Mouse (Mus musculus) MEL (cell line): ENCODE measurements around the gene Pknox1.

ENCODE experiments used
- CTCF ChIP-seq, 3 experiments: IDR thresholded peaks in 2 of 3; conservative IDR thresholded peaks in 1 of 3; 2 replicates each; pipeline ENCODE4 v1.5.1; 2011 to 2012; ENCODE audit warnings: low read length in 3 of 3, low read depth in 2 of 3, mild to moderate bottlenecking in 2 of 3, improper control_type of control experiment in 1 of 3, inconsistent platforms in 1 of 3, mixed read lengths in 1 of 3, moderate library complexity in 1 of 3; ENCODE audit not compliant: control insufficient read depth in 1 of 3, insufficient read depth in 1 of 3, poor library complexity in 1 of 3, severe bottlenecking in 1 of 3
- MAFK ChIP-seq: IDR thresholded peaks from 2 replicates; pipeline ENCODE4 v1.6.1; 2011; ENCODE audit warnings: low read depth, mild to moderate bottlenecking, low read length, improper control_type of control experiment, borderline replicate concordance
- POLR2A ChIP-seq, 2 experiments: IDR thresholded peaks; 2 replicates each; pipeline ENCODE4 v1.6.1; 2011 to 2012; ENCODE audit warnings: low read length in 2 of 2, mild to moderate bottlenecking in 2 of 2, control low read depth in 1 of 2, improper control_type of control experiment in 1 of 2, low read depth in 1 of 2, moderate library complexity in 1 of 2; ENCODE audit not compliant: control insufficient read depth in 1 of 2, insufficient read depth in 1 of 2, poor library complexity in 1 of 2
- POLR2AphosphoS5 ChIP-seq: IDR thresholded peaks from 2 replicates; pipeline ENCODE4 v1.6.1; 2012; ENCODE audit warnings: low read depth, borderline replicate concordance, mild to moderate bottlenecking, inconsistent platforms, low read length, moderate library complexity, mixed read lengths
- SMC3 ChIP-seq: IDR thresholded peaks from 2 replicates; pipeline ENCODE4 v1.6.1; 2011; ENCODE audit warnings: low read depth, low read length, improper control_type of control experiment
- ZNF384 ChIP-seq: IDR thresholded peaks from 2 replicates; pipeline ENCODE4 v1.6.1; 2012; ENCODE audit warnings: low read depth, mild to moderate bottlenecking, inconsistent platforms, low read length, improper control_type of control experiment

GRCm38 (mm10) chr17:31646199-31647002 lies 81.9 kb downstream of the Pknox1 start:
- TF ChIP-seq ZNF384, result no peak
- no peak for TF ChIP-seq POLR2AphosphoS5
- peak; percentile 22 to 44; a peak in 2 of 4 replicates for TF ChIP-seq POLR2A (IDR thresholded peaks at IDR 0.05; ENCODE audit: control insufficient read depth in 1 of 2, insufficient read depth in 1 of 2, low read depth in 1 of 2, low read length in 2 of 2, poor library complexity in 1 of 2)
- no peak; the same call in 1 of the 2 replicates for TF ChIP-seq SMC3
- no peak for TF ChIP-seq MAFK
- TF ChIP-seq CTCF (IDR thresholded peaks at IDR 0.05 in 2 of 3, conservative IDR thresholded peaks at IDR 0.05 in 1 of 3; ENCODE audit: control insufficient read depth in 1 of 3, insufficient read depth in 1 of 3, low read depth in 2 of 3, low read length in 3 of 3, poor library complexity in 1 of 3, severe bottlenecking in 1 of 3), result no peak
